Mouse (Mus musculus) cerebellum, postnatal 25 days (tissue): ENCODE data around the gene Angpt4.
A peak's percentile ranks its signal among the peaks of the same experiment; 100 is the strongest.

Experiments
- DNase-seq, 2 experiments: peaks; one replicate each; pipeline ENCODE4 v3.0.0; 2021; ENCODE audit warnings: mixed read lengths in 2 of 2

The Angpt4 gene

DNA sequence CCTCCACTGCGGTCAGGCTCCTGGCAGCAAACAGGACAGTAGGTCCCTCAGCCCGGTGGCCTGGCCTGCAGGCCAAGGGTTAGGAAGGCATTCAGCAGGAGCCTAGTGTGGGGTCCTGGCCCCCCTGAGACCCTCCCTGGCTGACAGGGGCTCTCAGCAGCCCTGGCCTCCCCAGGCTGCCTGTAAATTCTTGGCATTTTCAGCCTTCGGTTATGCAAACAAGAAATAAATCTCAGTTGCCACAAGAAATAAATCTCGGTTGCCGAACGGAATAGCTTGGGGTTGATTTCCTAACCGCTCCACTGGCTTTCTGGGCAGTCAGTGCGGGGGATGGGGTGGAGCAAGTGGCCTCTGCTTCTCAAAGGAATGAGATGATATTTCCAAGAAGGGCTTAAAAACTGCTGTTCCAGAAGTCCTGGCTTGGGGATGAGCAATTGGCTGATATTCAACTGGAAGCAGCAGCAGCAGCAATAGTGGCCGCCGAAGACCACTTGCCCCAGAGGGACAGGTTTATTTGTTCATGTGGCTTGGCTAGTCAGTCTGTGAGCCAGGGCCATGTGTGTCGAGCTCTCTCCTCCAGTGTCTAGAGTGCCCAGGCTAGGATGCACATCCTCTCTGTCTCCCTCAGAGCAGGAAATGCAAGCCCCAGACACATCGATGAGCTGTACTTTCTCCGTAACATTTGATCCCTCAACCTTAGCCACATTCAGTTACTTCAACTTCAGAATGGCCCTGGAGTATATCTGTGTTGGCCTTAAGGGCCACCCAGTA, 5.2 kb downstream of the Angpt4 start:
- DNase-seq = no peak

DNA sequence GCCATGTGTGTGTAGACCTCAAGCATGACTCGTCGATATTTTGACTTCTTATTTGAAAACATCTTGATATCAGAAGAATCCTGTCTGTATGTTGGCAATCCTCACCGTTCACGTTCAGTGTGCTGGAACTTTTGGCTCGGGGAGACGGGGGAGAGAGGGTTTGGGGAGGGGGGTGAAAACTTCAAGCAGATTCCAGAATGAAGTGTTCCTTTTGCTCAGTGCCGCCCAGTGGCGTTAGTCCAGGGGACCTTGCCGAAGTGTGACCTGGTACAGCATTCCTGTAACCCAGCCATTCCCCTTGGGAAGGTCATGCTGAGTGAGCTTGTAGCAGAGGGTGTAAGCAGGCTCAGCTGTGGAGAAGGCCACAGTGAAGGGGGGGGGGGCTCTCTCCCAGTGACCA, 8.1 kb downstream of the Angpt4 start:
- DNase-seq = no peak

- no peak for DNase-seq
Measured at GRCm38 (mm10) chr2:151921068-151921467, 10.1 kb downstream of the Angpt4 start.

GRCm38 (mm10) chr2:151921596-151921995, 10.6 kb downstream of the Angpt4 start:
- no peak for DNase-seq

- DNase-seq = no peak
Measured at GRCm38 (mm10) chr2:151924276-151924675, 13.3 kb downstream of the Angpt4 start.

GRCm38 (mm10) chr2:151925715-151926114, 14.7 kb downstream of the Angpt4 start:
- DNase-seq = no peak

DNA sequence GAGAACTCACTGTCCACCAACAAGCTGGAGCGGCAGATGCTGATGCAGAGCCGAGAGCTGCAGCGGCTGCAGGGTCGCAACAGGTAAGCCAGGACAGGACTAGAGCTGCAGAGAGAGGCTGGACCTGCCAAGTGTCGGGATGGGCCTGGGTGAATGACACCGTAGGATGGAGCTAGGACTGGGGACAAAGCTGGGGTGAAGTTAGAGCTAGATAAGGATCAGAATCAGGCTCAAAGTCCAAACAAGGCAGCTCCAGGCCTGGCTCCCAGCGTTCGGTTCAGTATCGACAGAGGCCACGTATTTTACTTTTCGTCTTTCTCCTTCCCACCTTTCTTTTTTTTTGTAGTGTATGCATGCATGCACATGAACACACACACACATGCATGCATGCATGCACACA, 16.1 kb downstream of the Angpt4 start:
- DNase-seq = no peak

DNA sequence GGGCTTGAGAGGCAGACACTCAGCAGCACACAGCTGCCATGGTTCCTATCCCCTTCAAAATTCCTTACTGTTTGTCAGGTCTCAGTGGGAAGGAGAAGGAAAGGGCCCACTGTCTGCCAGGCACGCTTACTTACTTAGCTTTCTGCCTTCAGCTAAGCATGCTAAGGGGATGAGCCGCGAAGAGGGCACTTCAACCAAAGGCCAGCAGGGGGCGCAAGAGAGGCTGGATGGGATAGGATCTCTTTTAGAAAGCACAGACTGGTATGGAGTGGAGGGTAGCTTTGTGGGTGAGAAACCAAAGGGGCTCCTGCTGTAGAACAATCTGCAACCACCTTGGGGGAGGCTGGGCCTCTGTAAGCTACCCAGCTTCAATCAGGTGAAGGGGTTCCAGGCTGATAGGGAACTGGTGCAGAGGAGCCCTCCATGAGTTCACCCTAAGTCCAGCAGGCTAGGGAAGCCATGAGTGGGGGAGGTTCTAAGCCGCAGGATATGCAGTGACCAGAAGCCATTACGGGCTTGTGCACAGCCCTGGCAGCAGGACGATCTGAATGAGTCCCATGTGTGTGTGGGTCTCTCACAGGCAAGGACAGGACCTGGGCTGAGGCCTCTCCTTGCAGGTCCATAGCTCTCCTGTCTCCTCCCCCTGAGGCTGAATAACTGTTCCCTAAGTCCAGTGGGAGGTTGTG, 19.5 kb downstream of the Angpt4 start:
- peak; percentile 84 to 92 for DNase-seq

DNA sequence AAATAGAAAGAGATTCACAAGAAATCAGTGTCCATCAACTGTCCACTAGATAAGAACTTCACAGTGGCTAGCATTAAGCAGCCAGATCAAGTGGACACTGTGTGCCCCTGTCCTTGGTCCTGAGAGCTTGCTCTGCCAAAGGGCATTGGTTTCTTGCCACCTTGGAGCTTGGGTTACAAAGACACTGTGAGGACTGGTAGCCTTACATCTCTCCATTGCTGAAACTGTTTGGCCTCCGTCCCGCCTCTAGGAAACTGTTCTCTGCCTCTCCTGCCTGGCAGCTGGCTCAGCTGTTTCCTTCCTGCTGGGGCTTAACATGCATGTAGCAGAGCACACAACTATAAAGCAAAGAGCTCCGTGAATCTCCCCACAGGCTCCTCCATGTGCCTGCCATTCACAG, 26.9 kb downstream of the Angpt4 start:
- DNase-seq = no peak

DNA sequence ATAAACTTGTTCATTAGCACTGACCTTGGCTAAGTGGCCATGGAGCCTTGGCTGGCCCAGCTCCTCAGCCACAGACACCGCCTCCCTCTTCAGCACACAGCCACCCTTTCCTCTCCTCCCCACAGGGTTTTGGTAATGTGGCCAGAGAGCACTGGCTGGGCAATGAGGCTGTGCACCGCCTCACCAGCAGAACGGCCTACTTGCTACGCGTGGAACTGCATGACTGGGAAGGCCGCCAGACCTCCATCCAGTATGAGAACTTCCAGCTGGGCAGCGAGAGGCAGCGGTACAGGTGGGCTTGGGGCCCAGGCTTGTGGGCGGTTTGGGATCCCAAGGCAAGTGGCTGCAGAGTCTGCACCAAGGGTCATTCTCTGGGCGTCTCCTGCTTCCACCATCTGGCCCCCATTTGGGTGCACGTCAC, 27.8 kb downstream of the Angpt4 start:
- DNase-seq = peak; percentile 63 to 75

DNA sequence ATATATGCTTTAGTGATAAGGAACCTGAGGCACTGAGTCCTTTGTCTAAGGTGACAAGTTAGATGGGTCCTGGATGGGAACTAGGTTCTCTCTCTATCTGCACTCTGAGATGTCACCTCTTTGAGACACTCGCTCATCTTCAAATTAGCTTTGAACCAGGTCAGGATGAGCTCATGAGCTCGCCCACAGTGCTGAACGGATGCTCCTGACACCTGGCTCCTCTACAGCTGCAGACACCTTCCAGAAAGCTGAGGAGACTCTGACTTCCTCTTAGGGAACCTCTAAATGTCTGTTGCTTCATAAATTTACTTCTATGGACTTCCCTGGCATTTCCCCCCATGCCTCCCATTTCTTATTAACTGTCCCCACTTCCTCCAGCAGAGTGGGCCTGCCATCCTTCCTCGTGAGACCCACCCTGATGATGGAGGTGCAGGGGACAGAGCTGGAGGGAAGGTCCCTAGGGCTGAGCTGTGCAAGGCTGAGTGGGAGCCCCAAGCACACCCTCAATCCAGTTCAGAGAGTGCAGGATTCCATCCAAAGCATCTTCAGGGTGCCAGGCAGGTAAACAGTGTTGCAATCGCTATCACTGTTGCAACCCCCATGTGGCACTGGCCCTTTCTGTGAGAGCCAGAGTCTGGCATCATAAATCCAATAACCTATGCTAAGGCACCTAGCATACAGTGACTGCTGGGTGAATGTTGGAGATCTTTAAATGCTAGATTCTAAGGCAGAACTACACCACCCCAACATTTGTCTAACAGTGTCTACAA, 28.8 kb downstream of the Angpt4 start:
- no peak for DNase-seq

DNA sequence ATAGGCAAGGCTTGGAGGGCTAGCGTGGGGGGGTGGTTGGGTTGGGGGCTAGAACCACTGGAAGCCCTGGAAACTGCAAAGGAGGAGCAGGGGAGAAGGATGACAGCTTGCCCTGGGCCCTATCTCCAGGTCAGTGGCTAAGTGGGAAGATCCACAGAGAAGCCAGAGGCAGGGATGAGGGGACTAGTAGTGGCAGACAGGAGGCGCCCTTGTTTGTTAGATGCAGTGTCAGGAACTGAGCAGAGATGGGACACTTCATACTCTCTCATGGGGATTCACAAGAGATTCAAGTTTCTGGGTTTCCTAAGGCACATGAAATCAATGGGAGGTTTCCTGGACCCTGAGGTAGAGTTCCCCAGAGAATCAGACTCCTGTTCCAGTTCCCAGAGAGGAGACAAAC, 30.3 kb downstream of the Angpt4 start:
- DNase-seq = peak in 1 of 2 experiments; percentile 53

DNA sequence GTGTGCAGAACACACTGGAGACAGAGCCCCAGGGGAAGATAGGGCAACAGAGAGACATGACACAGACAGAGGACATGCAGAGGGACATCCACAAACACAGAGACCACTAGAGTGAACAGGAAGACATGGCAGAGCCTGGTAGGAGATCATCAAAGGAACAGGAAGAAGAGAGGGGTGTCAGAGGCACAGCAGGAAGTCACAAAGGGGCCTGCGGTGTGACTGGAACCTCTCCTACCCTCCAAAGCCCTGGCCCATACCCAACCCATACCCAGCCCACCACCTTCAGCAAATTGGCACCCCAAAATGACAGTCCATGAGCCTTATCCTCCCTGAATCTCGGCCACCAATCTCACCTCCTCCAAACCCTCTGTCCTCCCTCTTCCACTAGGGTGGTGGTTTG, 33.1 kb downstream of the Angpt4 start:
- DNase-seq = no peak

- no peak for DNase-seq
Measured at GRCm38 (mm10) chr2:151947617-151948016, 36.6 kb downstream of the Angpt4 start.

- no peak for DNase-seq
Measured at GRCm38 (mm10) chr2:151948311-151948710, 37.3 kb downstream of the Angpt4 start.

- no peak for DNase-seq
Measured at GRCm38 (mm10) chr2:151949082-151949774, 38.2 kb downstream of the Angpt4 start.

DNA sequence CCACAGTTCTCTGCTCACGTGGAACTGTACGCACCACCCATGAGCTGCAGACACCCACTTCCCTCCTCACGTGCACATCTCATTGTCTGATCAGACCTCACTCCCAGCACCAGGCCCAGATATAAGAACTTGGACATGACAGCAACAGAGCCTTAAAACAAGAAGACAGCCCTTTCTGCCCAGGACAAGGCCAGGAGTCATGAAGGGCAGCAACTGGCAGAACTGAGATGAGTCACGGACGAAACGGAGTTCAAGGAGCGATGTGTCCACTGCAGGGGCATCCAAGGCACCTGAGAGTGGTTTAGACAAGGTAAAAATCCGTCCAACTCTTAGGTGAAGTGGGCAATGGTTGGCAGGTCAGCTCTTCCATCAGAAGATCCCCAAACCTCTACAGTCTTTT, 42.7 kb downstream of the Angpt4 start:
- no peak for DNase-seq

DNA sequence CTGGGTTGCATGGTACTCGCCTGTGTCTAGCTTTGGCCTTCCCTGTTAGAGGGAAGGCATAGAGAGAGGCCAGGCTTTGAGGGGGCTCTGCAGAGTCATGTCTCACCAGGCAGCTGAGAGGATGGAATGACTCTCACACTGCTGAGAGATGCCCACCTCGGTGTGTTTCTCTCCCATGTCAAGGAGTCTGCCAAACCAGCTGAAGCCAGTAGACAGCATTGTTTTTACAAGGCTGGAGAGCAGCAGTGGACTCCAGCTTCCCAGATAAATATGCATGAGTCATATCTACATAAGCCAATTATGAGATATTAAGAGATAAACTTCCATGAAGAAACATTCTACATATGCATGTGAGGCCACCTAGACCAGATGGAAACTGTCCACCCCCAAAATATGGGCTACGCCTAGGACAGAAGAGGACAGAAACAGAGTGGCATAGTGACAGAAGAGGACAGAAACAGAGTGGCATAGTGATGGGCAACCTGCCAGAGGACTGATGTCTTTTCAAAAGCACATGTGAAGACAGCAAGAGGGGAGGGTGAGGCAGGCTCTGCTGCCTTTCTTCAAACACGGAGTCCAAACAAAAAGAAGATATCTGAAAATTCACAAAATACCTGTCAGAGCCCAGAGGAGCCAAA, 45.6 kb downstream of the Angpt4 start:
- no peak for DNase-seq

DNA sequence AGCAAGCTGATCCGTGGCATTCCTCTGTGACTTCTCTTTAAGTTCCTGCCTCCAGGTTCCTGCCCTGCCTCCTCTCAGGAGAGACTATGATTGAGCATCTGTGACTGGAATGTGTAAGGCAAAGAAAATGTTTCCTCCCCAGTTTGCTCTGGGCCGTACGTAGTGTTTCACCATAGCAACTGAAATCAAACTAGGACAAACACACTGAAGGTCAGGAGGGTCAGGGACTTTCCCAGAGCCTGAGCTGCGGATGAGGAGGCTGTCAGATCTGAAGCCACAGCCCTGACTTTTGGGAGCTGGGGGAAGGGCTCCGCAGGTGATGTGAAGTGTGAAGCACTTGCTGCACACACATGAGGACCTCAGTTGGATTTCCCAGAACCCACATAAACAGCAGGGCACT, 48.3 kb downstream of the Angpt4 start:
- DNase-seq = no peak

DNA sequence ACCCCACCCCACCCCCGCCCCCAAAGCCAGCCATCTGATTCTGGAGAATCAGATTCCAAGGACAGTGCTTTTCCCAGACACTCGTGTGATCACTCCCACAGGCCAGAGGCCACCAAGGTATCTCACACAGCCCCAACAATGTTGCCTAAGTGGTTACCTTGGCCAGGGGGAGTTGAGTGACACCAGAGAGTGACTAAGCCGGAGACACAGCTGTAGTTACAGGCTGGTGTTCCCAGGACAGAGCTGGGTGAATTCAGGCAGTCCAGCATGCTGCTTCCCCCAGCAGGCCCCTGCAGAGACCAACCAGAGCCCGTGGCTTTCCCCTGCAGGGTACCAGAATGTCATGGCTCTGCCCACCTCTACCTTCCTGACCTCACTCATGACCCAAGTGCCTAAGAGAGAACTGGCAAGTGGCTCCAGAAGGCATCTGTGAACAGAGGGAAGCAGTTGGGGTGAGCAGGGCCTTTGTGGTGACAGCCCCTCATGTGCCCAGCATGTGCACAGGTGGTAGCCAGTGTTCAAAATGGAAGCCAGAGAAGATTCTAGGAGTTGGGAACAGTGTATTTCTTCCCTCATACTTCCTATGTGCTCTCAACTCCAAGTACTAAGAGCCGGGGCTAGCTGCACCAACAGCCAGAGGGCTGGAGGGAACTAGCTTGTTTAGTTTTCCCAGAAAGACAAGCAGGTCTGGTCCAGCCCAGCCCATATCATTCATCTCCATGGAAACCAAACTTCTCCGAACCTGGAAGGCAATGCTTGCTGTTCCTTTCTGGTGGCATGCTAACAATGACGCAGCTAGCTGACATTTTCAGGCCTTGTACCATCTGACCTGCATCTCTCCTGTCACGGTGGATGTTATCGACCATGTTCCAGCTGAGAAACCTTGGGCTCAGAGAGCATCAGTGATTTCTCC, 50.5 kb downstream of the Angpt4 start:
- DNase-seq = no peak

DNA sequence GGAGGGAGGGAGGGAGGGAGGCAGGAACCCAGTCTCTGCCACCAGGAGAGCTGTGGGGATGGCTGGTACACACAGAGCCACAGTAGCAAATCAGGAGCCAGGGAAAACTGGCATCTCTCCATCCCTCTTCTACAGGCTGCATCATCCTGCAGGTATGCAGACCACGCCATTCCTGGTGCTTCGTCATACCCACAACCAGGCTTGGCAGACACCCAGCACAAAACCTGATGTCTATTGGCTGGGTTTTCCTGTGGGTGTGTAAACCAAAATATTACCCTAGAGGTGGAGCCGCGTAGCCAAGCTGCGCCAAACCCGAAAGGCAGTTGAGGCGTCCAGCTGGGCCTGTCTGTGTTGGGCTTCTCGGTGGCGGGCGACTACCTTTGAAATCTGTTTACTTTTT, 51.5 kb downstream of the Angpt4 start:
- peak; percentile 77 to 84 for DNase-seq
